ENCODE assay signal across 1 mouse cellular context in the genomic region with DNA sequence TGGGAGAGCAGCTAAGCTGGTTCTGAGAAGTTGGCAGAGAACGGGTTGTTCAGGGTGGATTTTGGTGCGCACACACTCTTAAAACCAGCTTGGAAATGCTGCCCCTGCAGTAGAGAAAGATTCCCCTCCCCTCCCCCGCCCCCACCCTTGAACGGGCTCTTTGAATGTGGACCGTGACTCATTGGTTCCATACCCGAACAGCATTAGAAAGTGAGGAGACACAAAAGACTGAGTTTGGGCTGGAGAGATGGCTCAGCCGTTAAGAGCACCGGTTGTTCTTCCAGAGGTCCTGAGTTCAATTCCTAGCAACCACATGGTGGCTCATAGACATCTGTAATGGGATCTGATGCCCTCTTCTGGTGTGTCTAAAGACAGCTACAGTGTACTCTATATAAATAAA.
A peak's percentile ranks its signal among the peaks of the same experiment; 100 is the strongest.
TF ChIP-seq lines count a peak whose summit lies in the region.

No protein-coding gene starts in this region.

TF ChIP-seq in MEL, 35 proteins besides CTCF, POLR2A, EP300 and RAD21:
- TF ChIP-seq E2F4 (IDR thresholded peaks at IDR 0.05; ENCODE audit: borderline replicate concordance, low read depth, low read length) (no peak), ELF1 (IDR thresholded peaks at IDR 0.05; ENCODE audit: low read depth, low read length) (no peak), NELFE (IDR thresholded peaks at IDR 0.05; ENCODE audit: low read depth, low read length) (no peak), SIN3A (IDR thresholded peaks at IDR 0.05; ENCODE audit: low read length) (no peak), ZKSCAN1 (IDR thresholded peaks at IDR 0.05; ENCODE audit: low read depth, low read length) (no peak), MYC (IDR thresholded peaks at IDR 0.05; ENCODE audit: low read depth, low read length) (0 out of 2 replicates have a peak, but pooled peaks have one; percentile 18)
